Mouse (Mus musculus) telencephalon, adult 2 months (tissue): ENCODE results near the gene Chd2.

Experiments used
- DNase-seq: peaks from one replicate; pipeline ENCODE4 v3.0.0-alpha.2; 2011; ENCODE audit warnings: low read depth, low spot score

The Chd2 gene

DNA sequence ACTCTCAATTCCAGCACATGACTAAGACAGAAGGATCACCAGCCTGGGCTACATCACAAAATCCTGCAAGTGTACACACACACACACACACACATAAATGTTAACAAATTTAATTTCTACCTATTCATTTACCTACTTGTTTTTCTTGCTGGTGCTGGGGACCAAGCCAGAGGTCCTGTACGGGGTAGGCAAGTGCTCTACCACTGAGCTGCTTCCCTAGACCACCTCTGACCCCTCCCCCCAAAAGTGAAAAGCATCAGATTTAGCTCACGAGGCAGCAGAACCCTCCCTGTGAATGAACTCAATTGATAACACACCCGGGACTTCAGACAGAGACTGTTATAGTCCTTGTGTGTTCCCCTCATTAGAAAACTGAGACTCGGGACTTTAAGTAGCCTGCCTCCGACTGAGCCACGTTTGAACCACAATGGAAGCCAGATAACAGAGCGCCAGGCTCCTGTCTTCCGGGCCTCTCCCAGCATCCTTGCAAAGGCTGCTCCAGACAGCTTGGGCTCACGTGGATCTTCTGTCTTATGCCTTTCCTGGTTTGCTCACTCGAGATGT, 19.9 kb upstream of the Chd2 start:
- DNase-seq: no peak

GRCm38 (mm10) chr7:73560811-73561210, 19.2 kb upstream of the Chd2 start:
- no peak for DNase-seq

DNA sequence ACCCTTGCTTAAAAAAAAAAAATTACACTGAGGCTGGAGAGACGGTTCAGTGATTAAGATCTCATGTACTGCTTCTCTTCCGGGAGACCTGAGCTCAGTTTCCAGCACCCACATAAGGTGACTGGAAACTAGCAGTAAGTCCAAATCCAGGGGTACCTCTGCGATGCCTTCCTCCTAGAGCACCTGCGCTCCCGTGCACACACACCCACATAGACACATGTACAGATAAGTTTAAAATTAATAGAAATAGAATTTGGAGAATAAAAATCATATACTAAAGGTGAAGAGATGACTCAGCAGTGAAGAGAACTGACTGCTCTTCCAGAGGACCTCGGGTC, 18.2 kb upstream of the Chd2 start:
- DNase-seq: no peak

GRCm38 (mm10) chr7:73559170-73559852, 17.7 kb upstream of the Chd2 start:
- DNase-seq: no peak

DNA sequence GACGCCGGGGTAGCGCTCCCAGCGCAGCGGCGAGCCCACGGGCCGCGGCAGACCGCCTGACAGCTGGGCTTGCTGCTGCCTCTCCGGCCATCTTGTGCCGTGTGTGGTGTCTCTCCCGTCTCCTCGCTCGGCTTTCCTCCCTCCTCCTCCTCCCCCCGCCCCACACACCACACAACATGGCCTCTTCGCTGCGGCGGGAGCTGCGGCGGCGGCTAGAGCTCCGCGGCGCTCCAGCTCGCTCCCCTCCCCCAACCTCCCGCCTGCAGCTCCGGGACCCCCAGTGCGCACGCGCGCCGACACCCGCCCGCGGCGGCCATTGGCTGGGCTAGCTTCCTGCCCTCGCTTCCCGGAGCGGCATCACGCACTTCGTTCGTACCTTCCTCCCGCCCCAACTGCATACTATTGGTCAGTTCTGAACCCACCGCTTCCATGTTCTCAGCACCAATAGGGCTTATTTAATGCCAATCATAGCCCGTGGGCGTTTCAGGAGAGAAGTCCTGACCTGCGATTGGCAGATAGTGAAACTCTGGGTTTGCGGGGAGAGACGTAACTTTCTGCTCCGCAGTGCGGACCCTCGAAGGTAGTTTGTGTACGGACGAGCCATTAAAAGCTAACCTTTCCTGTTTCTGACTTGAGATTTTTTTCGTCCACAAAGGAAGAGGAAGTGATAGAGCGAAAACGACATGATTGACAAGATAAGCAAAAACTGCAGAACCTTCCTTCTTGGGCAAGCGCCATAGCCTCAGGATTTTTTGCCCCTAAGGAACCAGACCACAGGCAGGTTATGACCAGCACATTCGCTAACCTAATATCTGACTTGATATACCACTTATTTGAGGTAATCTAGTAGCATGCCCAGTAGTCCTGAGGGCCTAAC, 16.9 kb upstream of the Chd2 start:
- peak; percentile 100 for DNase-seq

DNA sequence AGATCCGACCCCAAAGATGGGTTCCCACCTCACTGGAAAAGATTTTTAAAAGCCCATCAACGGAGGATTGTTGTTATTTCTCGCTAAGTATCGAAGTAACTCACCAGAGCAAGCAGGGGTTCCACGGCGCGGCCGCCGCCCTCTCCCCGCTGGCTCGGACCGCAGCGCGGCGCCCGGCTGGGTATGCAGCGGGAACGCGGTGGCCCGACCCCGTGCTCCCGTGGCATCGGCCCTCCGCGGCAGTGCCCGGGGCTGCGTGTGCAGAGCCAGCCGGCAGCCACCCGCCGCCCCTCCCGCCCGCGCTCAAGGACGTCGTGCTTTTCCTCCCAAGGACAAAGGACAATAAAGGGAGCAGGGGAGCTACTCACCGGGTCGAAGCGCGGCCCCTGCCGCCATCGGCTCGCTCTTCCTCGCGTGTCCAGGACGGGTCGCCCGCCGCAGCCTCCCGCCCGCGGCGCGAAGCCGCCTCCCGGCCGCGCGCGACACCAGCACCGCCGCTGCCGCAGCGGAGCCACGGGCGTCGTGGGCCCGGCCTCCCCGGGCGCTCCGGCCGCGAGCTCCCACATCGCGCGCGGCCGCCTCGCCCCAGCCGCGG, 16.1 kb upstream of the Chd2 start:
- DNase-seq: no peak

DNA sequence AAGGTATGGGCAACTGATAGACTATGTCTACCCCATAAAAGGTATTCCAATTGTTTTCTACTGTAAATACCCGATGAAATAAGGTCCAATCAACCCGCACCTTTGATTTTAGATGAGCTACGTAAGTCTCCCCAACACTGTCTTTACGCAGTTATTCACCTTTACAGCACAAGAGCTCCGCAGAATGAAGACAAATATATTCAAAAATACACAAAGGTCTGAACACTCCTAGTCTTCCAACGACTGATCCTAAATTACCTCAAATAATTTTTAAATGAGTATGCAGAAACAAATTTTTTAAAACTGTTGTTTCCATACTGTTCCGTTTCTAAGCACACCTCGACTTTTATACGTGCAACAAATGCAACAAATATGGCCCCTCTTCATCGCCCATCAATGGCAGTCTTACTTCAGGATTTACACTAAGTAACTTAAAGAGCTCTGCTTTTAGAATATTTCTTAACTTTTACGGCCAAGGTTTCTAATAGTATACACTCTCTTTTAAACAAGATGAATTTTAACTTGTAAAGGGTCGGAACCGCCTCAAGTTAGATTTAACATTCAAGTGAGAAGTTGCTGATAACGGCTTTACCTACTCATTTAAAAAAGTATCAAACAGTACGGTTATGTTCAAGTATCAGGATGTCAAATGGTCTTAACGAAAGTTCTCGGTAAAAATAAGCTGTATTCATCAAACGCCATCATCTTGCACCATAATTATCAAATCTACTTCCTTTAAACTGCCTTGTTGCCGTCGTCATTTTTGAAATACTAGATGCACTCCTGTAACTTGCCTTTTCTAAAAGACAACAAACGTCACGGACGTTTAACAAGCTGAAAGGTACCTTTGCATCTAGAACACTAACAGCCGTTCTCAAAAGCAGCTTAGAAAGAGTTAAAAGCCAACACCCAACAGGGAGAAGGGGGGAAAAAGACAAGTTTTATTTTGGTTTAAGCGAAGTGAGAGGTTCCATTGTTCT, 15.3 kb upstream of the Chd2 start:
- DNase-seq: no peak

DNA sequence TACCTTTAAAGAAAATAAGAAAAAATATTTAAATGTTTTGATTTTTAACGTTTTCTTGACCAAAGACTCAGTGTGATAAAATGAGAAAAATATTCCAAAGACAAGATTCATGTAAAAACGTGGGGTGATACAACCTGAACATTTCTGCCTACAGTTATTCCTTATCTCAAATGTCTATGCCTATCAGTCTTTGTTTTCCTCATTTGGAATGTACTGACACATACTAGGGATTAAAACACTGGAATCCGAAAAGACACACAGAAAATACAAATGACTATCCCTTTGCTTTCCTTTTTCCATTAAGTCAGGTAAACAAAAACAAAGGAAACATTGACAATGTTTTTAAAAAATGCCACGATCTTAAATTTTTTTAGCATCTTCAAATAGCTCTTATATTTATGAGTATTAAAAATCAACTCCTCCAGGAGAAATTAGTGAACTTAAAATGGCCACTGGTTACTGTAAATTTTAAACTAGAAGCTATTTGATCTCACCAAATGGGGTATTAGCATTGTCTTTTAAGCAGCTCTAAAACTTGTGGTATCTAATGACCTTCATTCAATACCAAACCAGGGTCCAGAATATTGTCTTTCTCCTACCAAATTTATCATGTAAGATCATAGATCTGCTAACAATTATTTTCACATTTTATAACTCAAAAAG, 14.4 kb upstream of the Chd2 start:
- no peak for DNase-seq

- DNase-seq: no peak
These were observed 13.2 kb upstream of the Chd2 start for GRCm38 (mm10) chr7:73554849-73555248.

GRCm38 (mm10) chr7:73553160-73553559, 11.5 kb upstream of the Chd2 start:
- DNase-seq: no peak

DNA sequence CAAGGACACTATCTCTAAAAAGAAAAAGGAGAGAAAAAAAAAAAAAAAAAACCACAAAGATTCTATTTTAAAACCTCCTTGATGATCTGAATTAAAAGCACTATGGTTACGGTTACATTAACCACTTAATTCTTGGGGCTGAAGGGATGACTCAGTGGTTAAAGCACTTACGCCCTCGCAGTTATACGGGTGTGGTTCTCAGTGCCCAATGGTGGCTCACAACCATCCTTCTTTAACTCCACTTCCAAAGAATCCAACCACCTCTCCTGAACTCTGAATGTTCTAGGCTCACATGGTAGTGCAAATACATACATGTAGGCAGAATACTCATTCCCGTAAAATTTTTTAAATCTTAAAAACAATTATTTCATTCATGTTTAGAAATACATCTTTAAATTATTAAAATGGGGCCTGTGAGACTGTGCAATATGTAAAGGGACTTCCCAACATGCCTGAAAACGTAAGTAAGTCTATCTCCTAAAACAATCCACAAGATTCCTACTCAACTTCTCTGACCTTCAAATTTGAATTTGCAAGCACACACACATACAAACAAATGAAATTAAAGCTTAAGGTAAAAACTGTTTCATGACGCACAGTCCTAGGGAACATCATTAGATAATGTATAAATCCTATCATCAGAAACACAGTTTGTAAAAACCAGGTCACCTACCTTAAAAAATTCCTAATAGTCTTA, 10.6 kb upstream of the Chd2 start:
- DNase-seq: no peak

DNA sequence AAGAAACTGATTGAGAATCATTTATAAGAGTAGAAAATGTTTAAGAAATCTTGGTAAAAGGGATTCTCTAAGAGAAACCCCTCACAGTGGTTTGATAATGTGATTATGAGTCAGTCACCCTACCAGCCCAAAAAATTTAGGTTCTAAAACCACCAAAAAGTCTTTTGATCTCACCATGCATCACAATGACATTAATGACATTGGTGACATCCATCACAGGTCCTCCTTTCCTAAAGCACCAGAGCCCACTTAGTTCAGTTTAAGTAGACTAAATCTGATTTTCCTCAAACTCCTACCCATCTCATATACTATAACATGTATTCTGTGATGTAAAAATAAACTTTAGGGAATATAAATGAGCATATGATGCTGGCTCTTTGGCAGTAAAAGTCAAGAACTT, 9.7 kb upstream of the Chd2 start:
- no peak for DNase-seq

DNA sequence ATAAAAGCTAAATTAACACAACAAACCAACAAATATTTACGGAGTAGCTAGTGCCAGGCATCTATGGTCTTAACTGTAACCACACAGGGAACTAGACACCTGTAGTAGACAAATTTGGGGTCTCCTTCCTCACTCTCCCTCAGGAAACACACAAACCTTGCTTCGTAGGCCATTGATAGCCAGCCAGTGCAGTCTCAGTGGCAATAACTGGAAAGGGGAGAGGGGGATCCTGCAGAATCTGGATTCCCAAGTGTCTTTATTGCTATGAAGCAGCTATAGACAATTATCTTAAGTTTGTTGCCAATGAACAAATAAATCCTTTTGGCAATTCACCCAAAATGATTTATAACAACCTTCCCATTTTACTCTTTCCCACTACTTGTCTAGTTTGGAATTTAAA, 6.4 kb upstream of the Chd2 start:
- DNase-seq: no peak

GRCm38 (mm10) chr7:73546561-73547510, 5.2 kb upstream of the Chd2 start:
- DNase-seq: no peak

- no peak for DNase-seq
These were observed 3.4 kb upstream of the Chd2 start for GRCm38 (mm10) chr7:73545004-73545403.

DNA sequence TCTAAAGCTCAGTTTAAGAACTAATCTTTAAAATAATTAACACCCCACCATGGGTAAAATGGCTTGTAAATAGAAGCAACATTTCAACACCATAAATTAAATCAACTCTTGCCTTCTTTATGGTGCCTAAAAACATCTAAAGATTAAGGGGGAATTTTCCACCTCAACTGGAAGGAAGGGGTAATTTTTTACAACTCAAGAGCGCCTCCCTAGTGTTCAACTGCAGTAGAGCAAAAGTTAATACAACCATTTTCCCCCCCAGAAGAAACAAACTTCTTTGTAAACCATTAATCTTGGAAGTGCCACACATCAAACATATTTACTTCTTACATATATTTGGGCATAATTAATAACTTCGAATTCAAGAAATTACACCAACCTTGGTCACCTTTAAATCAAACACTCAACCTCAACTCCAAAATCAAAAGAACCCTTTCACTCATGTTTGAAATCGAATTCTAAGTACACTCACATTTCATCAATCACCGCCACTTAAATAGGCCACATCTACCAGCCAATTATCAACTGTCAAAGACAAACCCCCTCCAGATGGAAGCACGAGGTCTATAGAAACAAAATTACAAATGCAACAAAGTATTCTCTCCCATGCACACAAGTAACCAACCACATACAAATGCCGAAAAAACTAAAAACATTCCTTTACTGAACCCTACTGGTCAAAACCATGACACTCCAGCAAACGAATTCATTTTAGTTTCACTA, 662 bp upstream of the Chd2 start:
- no peak for DNase-seq

- DNase-seq: no peak
These were observed 595 bp downstream of the Chd2 start for GRCm38 (mm10) chr7:73541079-73541390.
